Mouse (Mus musculus) limb, embryonic 13.5 days (tissue): ENCODE measurements around the gene Gast. TPM values are rescaled to one million over a fixed set of nuclear protein-coding genes. Genes with fewer than 3 reads are reported as not detected.
"Not testable (repeated sequence)": the region's sequence is repeated elsewhere in the genome, so short reads cannot be mapped to it uniquely, and the experiment has no call there.

Source experiments
- ATAC-seq: fragments of 200-750 bp; cut with Nextera tagmentation; 2 replicates; pipeline ENCODE4 v1.8.0; 2017; ENCODE audit warnings: low read depth, moderate number of reproducible peaks, moderate TSS enrichment; ENCODE audit not compliant: low FRiP score
- H3K27ac ChIP-seq: fragments of 300-500 bp; sonication (generic); 2 replicates; pipeline ENCODE4 v1.5.1; 2015; ENCODE audit warnings: inconsistent platforms, mild to moderate bottlenecking, moderate library complexity
- H3K27me3 ChIP-seq: fragments of 300-500 bp; sonication (generic); 2 replicates; pipeline ENCODE4 v1.6.1; 2015; ENCODE audit warnings: mild to moderate bottlenecking, inconsistent platforms
- H3K36me3 ChIP-seq: fragments of 300-500 bp; sonication (generic); 2 replicates; pipeline ENCODE4 v1.6.1; 2015; ENCODE audit warnings: inconsistent platforms, mild to moderate bottlenecking, moderate library complexity
- H3K4me1 ChIP-seq: fragments of 300-500 bp; sonication (generic); 2 replicates; pipeline ENCODE4 v1.6.1; 2015; ENCODE audit warnings: inconsistent platforms
- H3K4me2 ChIP-seq: fragments of 300-500 bp; sonication (generic); replicated peaks from 2 replicates; pipeline ENCODE4 v1.6.1; 2015; ENCODE audit warnings: inconsistent platforms, mild to moderate bottlenecking, moderate library complexity
- H3K4me3 ChIP-seq: fragments of 300-500 bp; sonication (generic); 2 replicates; pipeline ENCODE4 v1.5.1; 2015; ENCODE audit warnings: moderate library complexity, mild to moderate bottlenecking, inconsistent platforms
- H3K9ac ChIP-seq: fragments of 300-500 bp; sonication (generic); 2 replicates; pipeline ENCODE4 v1.6.1; 2015; ENCODE audit warnings: mild to moderate bottlenecking, inconsistent platforms
- H3K9me3 ChIP-seq: fragments of 300-500 bp; sonication (generic); 2 replicates; pipeline ENCODE4 v1.6.1; 2016; ENCODE audit warnings: inconsistent platforms
- WGBS: fragments of 180-500 bp; shearing (Covaris S2); methylation state at CpG from one replicate; pipeline ENCODE4 v1.1.7; 2015; 5-methylcytosine and 5-hydroxymethylcytosine counted together
- polyA plus RNA-seq: library from polyadenylated mRNA; unstranded; fragments of >200 nt; fragmentation: Nextera tagmentation; extraction: Ambion mirVana; gene quantifications from 2 replicates; pipeline ENCODE4 v1.2.1, GENCODE M21; 2015

Gast gene
- polyA plus RNA-seq, 1 experiment from 2014 or later = not detected

DNA sequence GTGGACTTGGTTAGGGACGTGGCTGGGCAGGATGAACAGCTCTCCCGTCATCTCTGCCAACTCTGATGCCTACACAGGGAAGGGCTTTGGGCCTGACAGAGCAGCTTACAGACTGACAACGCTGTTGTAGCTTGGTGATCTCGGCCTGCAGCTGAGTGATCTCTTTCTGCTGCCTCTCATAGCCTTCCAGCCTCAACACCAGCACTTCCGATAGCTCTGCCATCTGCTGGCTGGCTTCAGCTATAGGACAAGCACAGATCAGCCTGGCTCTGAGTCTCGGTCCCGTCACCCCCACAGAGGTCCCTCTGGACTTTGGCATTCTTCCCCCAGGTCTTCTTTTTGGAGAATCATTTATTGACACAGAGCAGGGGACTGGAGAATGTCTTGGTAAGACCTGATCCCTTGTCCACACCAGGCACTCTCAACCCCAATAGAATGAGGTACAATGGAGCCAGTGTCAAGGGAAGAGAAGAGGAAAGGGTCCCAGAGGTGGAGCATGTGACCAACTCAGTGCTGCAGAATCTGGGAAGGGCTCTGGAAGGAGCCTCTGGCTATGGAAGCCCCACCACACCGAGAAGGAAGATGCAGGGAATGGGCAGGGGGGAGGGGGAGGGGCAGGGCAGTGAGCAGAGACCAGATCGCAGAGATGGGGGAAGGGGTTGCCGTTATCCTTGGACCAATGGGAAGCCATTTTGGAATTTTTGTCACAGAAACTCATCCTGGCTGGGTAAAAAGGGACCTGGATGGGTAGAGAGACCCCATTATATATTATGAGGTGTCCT, 18.1 kb downstream of the Gast start:
- H3K27me3 ChIP-seq = peaks cover 64% of the 10 kb centered on the region
- ATAC-seq = no peak
- H3K9ac ChIP-seq = no peak overlapping the region; the same call in 1 of the 2 replicates
- H3K27ac ChIP-seq = no peak overlapping the region
- H3K9me3 ChIP-seq = no peaks in the 10 kb centered on the region
- no peak overlapping the region for H3K4me3 ChIP-seq
- no peaks in the 10 kb centered on the region for H3K36me3 ChIP-seq
- WGBS = 27% methylated on average over 10 of the region's 10 CpGs
- H3K4me1 ChIP-seq = peaks cover 28% of the 10 kb centered on the region
- no peak overlapping the region for H3K4me2 ChIP-seq

GRCm38 (mm10) chr11:100355151-100355951, 21.1 kb downstream of the Gast start:
- Histone ChIP-seq H3K27me3 (peaks cover 85% of the 10 kb centered on the region), H3K9ac (peak overlapping the region; percentile 50; the same call in 1 of the 2 replicates), H3K4me3 (peak overlapping the region; percentile 56), H3K9me3 (no peaks in the 10 kb centered on the region), H3K4me1 (peaks cover 28% of the 10 kb centered on the region), H3K4me2 (peak overlapping the region; percentile 100), H3K36me3 (no peaks in the 10 kb centered on the region), H3K27ac (no peak overlapping the region)
- ATAC-seq = 0 out of 2 replicates have a peak, but pooled peaks have one; percentile 25
- under 1% methylated on average over 54 of the region's 54 CpGs for WGBS

- no peak within 1 kb of the TSS for H3K27ac ChIP-seq
- H3K4me1 ChIP-seq = peaks cover 28% of the 10 kb centered on the region
- ATAC-seq = 0 out of 2 replicates have a peak, but pooled peaks have one; percentile 37
- H3K27me3 ChIP-seq = peaks cover 88% of the 10 kb centered on the region
- H3K36me3 ChIP-seq = no peaks in the 10 kb centered on the region
- H3K9ac ChIP-seq = peak within 1 kb of the TSS; percentile 50; the same call in 1 of the 2 replicates
- H3K4me3 ChIP-seq = peak within 1 kb of the TSS; percentile 56
- peak within 1 kb of the TSS; percentile 100 for H3K4me2 ChIP-seq
- no peaks in the 10 kb centered on the region for H3K9me3 ChIP-seq
- WGBS = 2% methylated on average over 49 of the region's 49 CpGs
Observed at GRCm38 (mm10) chr11:100355972-100356818, 22.0 kb downstream of the Gast start, which contains the start of gene Hap1. Gene Hap1, minus strand, starts transcription at chr11:100356128.

GRCm38 (mm10) chr11:100356819-100357211, 22.6 kb downstream of the Gast start:
- Histone ChIP-seq H3K9me3 (no peaks in the 10 kb centered on the region), H3K9ac (no peak overlapping the region), H3K4me3 (peak overlapping the region; percentile 56), H3K4me1 (peaks cover 26% of the 10 kb centered on the region), H3K36me3 (no peaks in the 10 kb centered on the region), H3K27ac (no peak overlapping the region), H3K27me3 (peaks cover 88% of the 10 kb centered on the region), H3K4me2 (peak overlapping the region; percentile 100)
- 23% methylated on average over 9 of the region's 9 CpGs for WGBS
- ATAC-seq = no peak

DNA sequence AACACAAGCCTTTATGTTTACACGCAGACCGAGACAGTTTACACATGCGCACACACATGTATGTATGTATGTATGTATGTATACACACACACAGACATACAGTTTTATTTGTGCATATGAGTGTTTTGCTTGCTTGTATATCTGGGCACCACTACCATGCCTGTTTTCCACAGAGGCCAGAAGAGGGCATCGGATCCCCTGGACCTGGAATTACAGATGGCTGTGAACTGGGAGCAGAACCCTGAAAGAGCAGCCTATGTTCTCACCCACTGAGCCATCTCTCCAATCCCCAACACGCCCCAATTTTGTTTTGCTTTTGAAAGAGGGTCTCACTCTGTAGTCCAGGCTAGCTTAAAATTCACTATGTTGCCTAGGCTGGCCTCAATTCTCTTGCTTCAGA, 23.2 kb downstream of the Gast start:
- ATAC-seq = no peak
- no peak overlapping the region for H3K27ac ChIP-seq
- no peak overlapping the region for H3K9ac ChIP-seq
- H3K4me3 ChIP-seq = no peak overlapping the region
- H3K9me3 ChIP-seq = no peaks in the 10 kb centered on the region
- H3K36me3 ChIP-seq = no peaks in the 10 kb centered on the region
- peaks cover 23% of the 10 kb centered on the region for H3K4me1 ChIP-seq
- 51% methylated on average over 5 of the region's 5 CpGs for WGBS
- H3K27me3 ChIP-seq = peaks cover 87% of the 10 kb centered on the region
- H3K4me2 ChIP-seq = no peak overlapping the region

GRCm38 (mm10) chr11:100360175-100360574, 26.0 kb downstream of the Gast start:
- Histone ChIP-seq H3K9ac (no peak overlapping the region), H3K4me1 (peaks cover 18% of the 10 kb centered on the region), H3K36me3 (no peaks in the 10 kb centered on the region), H3K27me3 (peaks cover 59% of the 10 kb centered on the region), H3K27ac (no peak overlapping the region), H3K9me3 (no peaks in the 10 kb centered on the region), H3K4me2 (no peak overlapping the region), H3K4me3 (no peak overlapping the region)
- ATAC-seq = no peak
- WGBS = 76% methylated on average over 6 of the region's 6 CpGs

DNA sequence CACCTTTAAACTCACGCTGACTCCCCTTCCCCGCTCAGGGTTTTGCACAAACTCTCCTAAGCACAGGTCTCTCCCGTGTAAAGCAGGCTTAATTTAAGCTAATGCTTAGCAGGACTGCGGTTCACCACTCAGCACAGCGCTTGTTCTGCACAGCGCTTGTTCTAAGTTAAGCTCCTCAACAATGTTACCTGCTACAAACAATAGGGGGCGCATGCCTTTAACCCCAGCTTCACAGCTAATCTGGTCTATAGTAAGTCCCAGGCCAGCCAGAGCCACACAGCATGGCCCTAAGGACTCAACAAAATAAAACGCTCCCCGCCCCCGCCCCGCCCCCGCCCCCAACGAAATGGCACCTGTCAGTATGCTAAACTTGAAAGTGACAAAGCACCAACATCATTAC, 26.9 kb downstream of the Gast start:
- not testable (repeated sequence) for H3K4me3 ChIP-seq, H3K9me3 ChIP-seq, H3K4me1 ChIP-seq, H3K4me2 ChIP-seq, H3K27ac ChIP-seq, H3K9ac ChIP-seq, ATAC-seq, H3K36me3 ChIP-seq
- peaks cover 50% of the 10 kb centered on the region for H3K27me3 ChIP-seq
- WGBS = no CpG with 5 or more reads among the region's 13 CpGs

DNA sequence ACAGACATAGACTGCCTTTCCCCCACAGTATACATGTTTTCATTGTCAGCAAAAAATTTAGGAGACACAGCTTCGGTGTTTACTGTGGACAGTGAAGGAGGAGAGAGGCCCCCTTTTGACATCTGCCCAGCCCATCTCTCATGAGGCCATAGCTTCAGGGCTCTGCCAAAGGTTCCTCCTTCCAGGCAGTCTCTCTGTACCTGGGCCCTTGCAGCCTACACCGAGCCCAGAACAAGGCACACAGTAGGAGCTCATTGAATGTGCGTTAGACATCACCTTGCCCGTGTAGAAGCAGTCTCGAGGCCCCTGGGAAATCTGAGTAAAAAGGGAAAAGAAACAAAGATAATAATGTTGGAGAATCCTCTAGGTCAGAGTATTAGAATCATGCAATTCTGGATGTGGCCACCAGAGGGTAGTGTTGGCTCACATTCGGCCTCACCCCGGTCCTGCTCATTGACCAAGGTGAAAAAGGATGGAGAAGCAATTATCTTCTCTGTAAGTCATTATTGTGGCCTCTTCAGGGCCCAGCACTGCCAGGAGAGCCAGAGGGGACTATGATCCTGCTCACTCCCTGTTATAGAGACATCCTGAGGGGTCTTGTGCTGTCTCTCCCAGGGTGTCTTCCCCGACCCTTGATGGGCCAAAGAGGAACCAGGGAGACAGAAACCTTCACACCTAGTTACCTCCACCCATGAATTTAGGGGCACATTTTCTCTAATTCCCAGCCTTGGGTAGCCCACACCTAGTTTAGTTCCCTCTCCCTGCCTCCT, 28.2 kb downstream of the Gast start:
- Histone ChIP-seq H3K4me3 (no peak overlapping the region), H3K4me1 (0 out of 2 replicates have a peak, but pooled peaks cover 2% of the 10 kb centered on the region), H3K27ac (no peak overlapping the region), H3K27me3 (peaks cover 37% of the 10 kb centered on the region), H3K9me3 (no peaks in the 10 kb centered on the region), H3K9ac (no peak overlapping the region), H3K36me3 (no peaks in the 10 kb centered on the region), H3K4me2 (no peak overlapping the region)
- no peak for ATAC-seq
- WGBS = 13% methylated on average over 8 of the region's 8 CpGs

DNA sequence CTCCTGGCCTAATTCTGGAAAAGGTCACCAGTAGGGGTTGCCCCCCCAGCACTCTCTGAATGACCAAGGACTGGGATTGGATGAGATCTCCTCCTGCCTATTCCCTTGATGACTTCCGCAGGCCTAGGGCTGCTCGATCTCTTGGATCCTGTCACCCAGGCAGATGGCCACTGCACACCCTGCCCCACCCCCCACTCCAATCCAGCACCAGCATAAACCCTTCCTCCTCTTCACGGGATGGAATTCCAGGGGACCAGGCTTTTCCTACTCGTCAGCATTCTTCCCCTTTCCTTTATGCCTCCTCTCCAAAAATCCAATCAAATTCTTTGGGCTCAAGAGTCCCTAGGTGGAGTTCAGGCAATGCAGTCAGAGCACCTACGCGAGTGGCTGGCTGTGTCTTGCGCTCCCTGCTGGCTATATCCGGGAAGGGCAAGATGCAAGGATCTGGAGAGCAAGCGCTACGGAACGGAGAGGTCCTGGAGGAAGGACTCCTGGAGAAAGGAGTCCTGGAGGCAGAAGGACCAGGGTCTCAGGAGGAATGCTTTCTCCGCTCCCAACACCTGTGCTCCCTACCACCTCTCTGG, 28.9 kb downstream of the Gast start:
- H3K9me3 ChIP-seq = no peaks in the 10 kb centered on the region
- 0 out of 2 replicates have a peak overlapping the region, but pooled peaks have one; percentile 3 for H3K4me2 ChIP-seq
- 12% methylated on average over 12 of the region's 12 CpGs for WGBS
- no peak overlapping the region for H3K27ac ChIP-seq
- H3K4me3 ChIP-seq = no peak overlapping the region
- no peak overlapping the region for H3K9ac ChIP-seq
- 0 out of 2 replicates have a peak, but pooled peaks cover 2% of the 10 kb centered on the region for H3K4me1 ChIP-seq
- peaks cover 30% of the 10 kb centered on the region for H3K27me3 ChIP-seq
- H3K36me3 ChIP-seq = no peaks in the 10 kb centered on the region
- peak; percentile 42; the same call in 1 of the 2 replicates for ATAC-seq

DNA sequence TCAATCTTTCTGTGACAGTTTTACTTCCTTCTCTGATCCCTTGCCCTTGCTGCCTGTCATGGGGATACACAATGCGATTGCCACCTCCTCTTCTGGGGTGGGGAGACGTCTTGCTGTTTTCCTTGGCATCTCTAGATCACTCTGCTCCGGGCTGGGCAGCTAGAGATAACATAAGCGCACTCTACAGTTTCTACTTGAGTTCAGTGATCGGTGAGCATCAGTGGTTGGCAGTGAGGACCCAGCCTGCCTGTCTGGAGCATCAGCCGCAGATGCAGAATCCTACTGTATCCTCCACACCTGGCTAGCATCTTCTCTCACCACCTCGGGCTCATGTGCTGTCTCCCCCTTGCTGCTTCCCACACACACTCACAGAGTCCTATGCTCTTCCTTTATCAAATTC, 34.9 kb downstream of the Gast start:
- Histone ChIP-seq H3K4me3 (no peak overlapping the region), H3K4me1 (no peaks in the 10 kb centered on the region), H3K27me3 (no peaks in the 10 kb centered on the region), H3K4me2 (no peak overlapping the region), H3K27ac (no peak overlapping the region), H3K9me3 (no peaks in the 10 kb centered on the region), H3K9ac (no peak overlapping the region), H3K36me3 (peaks cover 32% of the 10 kb centered on the region)
- ATAC-seq = no peak
- 63% methylated on average over 7 of the region's 7 CpGs for WGBS

GRCm38 (mm10) chr11:100369822-100370221, 35.6 kb downstream of the Gast start:
- Histone ChIP-seq H3K36me3 (peaks cover 36% of the 10 kb centered on the region), H3K9ac (no peak overlapping the region), H3K4me1 (no peaks in the 10 kb centered on the region), H3K27ac (no peak overlapping the region), H3K27me3 (no peaks in the 10 kb centered on the region), H3K4me3 (no peak overlapping the region), H3K9me3 (no peaks in the 10 kb centered on the region), H3K4me2 (no peak overlapping the region)
- ATAC-seq = no peak
- 75% methylated on average over 8 of the region's 8 CpGs for WGBS
